In the genomic region with DNA sequence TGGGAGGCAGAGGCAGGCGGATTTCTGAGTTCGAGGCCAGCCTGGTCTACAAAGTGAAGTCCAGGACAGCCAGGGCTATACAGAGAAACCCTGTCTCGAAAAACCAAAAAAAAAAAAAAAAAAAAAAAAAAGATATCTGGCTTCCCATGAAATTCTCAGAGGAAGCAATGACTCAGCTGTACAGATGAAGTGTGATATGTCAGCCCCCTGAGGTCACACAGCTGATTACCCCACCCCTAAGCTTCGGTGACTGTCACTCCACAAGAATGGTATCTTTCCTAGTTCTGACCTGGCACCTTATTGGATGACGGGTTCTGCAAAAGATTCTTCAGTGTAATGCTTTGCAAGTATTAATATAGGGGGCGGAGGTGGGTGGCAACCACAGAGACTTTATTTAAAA, we compare ENCODE assay signal across 3 mouse cellular contexts. TPM values are rescaled to one million over a fixed set of nuclear protein-coding genes. Genes with fewer than 3 reads are reported as not detected.
"Had no signal": no experiment of that assay in that cellular context is flagged by ENCODE, and none has a peak within 500 bp of the region (broad histone marks: within the 10 kb centered on the region; RNA-seq: fewer than 3 reads in every experiment).

No protein-coding gene starts in this region.

RNA-seq across cellular contexts. Expression of a gene that starts 33.0 kb away (rescaled TPM):
- total RNA-seq: megakaryocyte, adult 5-6 weeks; megakaryocyte-erythroid progenitor cell, adult 5-6 weeks had no signal
- polyA plus RNA-seq: macrophage had no signal
